Mouse (Mus musculus): ENCODE results near the gene Srl.
"Not testable (repeated sequence)": the region's sequence is repeated elsewhere in the genome, so short reads cannot be mapped to it uniquely, and the experiment has no call there.

Gene Srl

DNA sequence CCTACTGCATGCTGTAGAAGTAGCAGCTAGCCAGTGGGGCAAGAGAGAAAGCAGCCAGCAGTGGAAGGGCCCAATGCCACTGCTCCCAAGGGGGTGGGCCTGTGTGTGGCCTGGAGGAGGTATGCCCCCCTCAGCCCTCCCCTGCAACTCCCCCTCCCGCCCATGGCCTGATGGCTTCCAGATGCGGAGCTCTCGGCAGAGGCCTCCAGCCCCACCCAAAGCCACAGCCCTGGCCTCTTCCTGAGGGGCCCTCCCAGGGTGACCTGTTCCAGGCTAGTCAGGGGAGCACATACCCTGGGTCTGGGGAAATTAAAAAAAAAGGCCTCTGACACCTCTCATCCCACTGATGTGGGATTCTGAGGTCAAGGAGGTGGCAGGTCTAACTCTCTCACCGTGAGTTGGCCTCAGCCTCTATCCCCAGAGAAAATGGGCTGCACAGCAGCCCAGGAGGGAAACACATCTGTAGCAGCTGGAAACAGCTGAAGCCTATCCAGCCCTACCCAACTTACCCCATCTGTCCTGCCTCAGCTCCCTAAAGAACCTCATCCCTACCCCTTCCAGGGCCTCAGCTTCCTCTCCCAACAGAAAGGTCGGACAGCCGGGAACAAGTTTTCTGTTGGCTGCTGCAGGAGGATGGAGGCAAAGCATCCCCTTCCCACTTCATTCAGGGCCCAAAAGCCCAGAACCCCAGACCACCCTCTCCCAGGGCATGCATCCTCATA lies 11.4 kb upstream of the Srl start:
- no peak for DNase-seq (ENCODE audit: low read depth, low spot score)

DNA sequence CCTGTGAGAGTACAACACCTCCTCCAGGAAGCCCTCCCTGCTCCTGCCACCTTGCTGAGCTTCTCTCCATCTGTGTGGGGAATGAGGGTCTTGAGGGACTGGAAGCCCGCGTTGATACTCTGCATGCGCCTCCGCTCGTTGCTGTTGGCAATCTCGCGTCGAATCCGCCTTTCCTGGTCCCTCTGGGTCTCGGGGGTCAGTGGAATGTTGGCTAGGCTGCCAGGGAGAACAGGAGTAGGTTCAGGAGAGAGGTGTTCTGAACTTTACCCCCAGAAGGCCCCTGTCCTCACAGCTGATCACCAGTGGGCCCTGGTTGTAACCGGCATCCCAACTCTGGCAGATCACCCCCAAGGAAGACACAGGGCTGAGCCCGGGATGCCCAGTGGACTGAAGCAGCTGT lies 10.3 kb upstream of the Srl start:
- no peak for DNase-seq (ENCODE audit: low read depth, low spot score)

DNA sequence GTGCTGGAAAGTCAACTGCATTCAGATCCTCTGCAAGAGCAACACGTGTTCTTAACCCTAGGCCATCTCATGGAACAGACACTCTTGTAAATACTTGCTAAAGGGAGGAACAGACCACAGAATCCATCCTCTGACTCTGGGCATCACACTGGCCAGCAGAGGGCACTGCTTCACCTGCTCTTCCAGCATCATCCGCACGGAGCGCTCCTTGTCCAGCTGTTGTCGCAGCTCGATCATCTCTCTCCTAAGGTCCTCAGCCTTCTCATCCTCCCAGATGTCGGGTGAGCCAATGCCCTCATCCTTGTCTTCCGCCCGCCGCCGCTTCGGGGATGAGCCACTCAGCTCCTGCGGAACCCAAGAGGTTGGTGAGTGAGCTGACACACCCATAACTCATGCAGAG lies 9.4 kb upstream of the Srl start:
- peak; percentile 80 for DNase-seq (ENCODE audit: low read depth, low spot score)

DNA sequence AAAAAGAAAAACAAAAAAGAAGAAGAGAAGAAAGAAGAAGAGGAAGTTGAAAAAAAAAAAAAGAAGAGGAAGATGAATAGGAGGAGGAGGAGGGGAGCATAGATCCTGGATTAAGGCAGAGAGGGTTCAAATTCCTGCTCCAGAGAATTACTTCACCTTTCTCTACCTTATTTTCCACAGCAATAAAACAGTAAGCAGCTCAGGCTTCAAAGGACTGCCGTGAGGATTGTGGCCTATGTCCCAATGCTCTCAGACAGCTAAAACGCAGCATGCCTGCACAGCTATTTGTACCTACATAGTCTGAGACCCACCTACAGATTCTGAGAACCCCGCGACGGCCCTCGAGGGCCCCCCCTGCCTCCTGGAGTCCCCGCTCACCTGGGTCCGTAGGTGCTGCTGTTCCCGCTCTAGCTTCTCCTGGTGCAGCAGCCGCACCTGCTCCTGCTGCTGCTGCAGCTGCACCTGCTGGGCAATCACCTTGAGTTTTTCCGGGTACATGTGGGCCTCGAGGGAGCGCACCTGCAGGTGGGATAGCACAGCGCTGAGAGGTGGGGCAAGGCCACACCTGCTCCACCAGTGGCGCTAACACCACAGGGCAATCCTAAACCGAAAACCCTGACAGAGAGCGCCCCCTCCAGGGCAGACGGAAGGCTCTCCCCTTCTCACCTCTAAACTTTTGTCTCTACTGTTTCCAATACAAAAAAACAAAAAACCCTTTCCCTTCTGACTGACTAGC lies 7.5 kb upstream of the Srl start:
- peak; percentile 26 for DNase-seq (ENCODE audit: low read depth, low spot score)

DNA sequence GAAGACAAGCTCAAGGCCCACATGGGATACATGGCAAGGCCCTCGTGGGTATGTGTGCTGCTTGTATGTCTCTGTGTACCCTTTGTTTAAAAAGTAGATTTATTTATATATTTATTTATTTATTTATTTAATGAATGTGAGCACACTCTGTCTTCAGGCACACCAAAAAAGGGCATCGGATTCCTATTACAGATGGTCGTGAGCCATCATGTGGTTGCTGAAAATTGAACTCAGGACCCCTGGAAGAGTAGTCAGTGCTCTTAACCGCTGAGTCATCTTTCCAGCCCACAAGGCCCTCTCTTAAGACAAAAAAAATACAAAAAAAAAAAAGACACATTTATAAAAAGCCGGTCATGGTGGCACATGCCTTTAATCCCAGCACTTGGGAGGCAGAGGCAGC lies 6.0 kb upstream of the Srl start:
- DNase-seq (ENCODE audit: low read depth, low spot score), result no peak

DNA sequence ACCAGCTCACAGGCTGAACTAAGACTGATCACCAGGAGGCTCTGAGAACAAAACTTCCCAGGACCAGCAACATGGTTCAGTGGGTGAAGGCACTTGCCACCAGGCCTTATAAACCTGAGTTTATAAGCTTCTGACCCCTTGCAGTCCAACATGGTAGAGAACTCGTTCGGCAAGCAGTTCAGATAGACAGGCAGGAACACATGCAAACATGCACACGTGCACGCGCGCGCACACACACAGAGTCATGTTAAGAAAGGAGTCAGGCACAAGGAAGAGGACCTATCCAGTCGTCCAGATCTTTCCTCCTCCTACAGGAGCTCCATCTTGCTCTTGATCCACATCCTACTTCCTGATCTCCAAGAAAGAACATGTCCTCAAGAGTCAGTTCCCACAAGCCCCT lies 5.2 kb upstream of the Srl start:
- DNase-seq (ENCODE audit: low read depth, low spot score), result no peak

DNA sequence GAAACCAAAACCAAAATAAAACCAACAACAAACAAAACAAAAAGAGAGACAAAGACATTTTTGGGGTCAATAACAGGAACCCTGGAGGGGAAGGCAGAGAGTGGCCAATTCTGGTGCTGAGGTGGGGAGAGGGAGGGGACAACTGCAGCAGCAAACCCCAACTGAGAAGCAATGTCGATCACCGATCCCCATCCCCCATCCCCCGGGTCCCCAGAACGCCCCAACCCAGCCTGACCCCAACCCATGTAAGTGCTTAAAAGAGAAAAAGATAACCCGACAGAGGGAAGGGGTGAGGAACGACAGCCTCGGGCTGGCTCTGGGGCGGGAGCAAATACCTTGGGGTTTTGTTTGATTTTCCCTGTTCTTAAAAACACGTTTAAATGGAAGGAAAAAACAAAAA lies 3.2 kb upstream of the Srl start:
- DNase-seq (ENCODE audit: low read depth, low spot score), result no peak

DNA sequence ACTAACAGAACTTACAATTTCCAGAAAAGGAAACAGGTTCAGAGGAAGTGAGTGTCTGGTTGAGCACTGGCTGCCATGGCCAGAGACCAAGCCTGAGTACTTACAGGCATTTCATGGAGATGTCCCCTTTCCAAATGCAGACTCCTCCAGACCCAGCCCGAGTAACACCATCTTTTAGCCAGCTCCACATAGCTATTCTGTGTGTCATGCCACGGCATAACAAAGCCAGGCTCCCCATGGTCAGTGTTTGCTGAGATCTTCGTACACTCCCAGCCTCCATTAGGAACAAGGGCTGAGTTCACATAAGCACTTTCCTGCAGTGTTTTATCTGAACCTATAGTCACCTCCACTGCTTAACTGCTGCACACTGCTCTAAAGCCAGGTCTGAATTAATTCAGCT lies 1.6 kb upstream of the Srl start:
- DNase-seq (ENCODE audit: low read depth, low spot score), result no peak

DNA sequence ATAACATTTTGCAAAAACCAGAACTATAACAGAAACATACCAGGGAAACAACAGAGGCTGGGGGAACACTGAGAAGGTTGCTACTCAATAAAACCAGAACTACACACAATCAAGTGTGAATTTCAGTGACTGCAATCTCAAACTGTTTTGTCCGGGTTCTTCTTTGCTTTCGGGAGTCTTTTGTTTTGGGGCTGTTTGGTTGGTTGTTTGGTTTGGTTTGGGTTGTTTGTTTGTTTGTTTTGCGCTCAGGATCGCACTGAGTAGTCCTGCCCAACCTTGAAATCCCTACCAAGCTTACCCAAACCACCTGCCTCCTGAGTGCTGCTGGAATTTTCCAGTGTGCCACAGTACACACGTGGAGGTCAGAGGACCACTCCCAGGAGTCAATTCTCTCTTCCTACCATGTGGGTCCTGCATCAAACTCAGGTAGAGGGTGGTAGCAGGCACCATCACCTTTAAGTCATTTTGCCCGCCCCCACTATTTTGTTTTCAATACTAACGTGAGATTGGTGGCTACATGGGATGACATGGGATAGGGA lies 689 bp upstream of the Srl start:
- DNase-seq (ENCODE audit: low read depth, low spot score), result no peak

DNA sequence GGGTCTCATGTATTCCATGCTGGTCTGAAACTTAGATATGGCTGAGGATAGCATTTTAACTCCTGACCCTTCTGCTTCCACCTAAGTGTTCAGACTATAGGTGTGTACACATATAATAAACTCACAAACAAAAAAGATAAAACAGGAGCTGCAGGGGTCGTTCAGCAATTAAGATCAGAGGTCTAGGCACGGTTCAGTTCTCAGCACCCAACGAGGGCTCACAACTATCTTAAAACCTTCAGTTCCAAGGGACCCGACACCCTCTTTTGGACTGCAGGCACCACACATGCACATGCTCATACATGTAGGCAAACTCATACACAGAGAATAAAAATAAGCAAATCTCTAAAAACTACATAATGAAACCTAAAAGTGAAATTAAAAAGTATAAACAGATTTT lies 583 bp downstream of the Srl start:
- no peak for DNase-seq (ENCODE audit: low read depth, low spot score)

DNA sequence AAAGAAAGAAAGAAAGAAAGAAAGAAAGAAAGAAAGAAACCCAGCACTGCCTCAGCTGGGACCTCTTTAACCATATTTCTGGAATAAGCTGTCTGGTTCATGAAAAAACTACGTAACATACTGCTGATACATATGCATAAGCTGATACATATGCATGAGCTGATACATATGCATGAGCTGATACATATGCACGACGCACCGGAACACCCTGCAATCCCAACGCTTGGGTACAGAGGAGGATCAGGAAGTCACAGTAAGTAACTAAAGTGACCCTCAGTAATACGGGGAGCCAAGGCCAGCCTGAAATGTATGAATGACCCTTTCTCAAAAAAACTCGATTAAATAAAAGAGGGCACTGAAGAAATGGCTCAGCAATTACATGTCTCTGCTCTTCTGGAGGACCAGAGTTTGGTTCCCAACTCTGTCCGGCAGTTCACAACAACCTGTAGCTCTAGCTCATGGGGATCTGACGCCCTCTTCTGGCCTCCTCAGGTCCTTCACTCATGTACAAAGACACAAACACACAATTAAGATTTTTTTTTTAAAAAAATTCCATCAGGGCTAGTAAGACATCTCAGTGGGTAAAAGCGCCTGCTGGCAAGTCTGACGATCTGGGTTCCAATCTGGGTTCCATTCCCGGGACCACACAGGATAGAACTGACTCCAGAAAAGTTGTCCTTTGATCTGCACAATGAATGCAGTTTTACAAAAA lies 1.4 kb downstream of the Srl start:
- peak; percentile 19 for DNase-seq (ENCODE audit: low read depth, low spot score)

DNA sequence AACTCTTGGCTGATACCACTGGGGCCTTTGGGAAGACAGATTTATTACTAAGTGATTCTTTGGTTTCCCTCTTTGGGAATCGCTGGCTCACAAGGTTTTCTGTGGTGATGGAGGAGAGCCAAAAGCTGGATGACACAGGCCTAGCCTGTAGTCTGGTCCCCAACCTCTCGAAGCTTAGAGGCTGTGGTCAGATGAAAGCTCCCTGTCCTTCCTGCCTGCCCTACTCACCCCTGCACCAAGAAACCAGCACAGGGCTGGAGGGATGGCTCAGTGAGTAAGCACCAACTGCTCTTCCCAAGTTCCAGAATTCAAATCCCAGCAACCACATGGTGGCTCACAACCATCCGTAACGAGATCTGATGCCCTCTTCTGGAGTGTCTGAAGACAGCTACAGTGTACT lies 2.1 kb downstream of the Srl start:
- no peak for DNase-seq (ENCODE audit: low read depth, low spot score)

DNA sequence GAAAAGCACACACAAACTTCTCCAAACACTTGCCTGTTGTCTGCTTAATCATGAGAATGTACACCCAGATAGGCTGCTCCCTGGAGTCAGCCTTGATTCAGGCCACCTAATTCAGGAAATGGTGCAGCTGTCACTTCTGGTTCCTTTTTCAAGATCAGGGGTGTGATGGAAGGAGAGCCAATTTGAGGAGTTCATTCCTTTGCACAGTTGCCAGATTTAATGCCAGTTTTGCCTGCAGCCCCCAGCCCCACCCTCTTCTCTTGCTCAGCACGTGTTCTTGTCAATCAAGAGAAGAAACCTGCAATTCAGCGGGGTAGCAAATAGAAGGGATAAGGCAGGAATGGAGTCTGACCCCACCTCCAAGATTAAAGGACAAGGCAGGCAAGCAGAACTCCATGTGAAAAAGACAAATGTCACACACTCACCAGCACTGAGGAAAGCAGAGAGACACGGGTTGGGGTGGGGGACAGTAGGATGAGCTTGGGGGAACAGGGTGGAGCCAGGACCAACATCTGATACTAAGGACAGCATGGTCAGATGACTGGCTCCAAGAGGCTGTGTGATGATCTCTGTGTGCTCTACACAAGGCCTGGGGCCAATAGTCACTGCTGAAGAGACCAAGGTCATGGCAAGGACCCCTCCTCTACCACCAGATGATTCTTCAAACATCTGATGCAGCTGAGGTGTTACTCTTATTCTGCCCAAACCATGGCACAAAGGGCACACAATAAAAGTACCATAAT lies 3.8 kb downstream of the Srl start:
- no peak for DNase-seq (ENCODE audit: low read depth, low spot score)

DNA sequence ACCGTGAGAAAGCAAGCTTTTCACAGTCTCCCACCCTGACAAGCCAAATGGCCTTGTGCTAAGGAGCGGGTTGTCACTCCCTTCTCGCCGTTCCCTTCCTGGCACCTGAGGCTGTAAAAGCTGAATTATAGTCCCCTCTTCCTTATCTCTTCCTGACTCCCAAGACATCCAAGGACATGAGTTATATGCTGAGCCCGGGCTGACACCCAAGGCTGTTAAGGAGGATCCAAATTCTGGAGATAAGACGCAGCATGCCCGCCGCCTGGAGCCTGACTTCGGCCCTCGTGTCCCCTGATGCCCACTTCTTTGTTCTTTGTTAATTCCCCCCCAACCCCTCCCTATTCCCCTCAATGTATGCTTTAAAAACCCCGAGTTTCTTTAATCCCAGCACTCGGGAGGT lies 14.2 kb downstream of the Srl start:
- not testable (repeated sequence) for DNase-seq (ENCODE audit: low read depth, low spot score)

DNA sequence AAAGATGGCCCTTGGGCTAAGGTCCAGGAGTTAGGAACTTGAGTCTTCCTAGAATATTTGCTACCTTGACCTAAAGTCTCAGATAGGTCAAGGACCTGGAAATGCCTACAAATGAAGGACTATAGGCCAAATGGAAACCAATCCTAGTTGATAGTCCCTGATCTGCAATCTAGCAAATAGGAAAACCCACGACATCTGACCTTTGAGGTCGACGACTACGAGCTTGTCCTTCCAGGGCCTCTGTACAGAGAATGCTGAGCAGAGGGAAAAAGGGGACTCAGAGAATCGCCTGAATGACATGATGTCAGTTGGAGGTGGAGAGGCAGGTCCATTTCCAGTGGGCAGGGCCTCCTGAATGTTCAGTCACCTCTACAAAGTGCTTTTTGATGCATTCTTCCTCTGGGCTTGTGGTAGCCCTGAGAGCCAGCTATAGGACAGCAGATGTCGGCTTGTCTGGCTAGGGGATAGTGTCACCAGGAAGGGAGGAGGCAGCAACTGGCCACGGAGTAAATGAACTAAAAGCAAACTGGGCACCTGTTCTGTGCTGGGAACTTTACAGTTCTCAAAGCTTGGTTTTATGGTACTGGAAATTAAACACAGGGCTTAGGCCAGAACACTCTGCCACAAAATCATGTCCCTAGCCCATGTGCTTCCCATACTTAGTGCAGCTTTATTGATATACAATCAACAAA lies 18.2 kb downstream of the Srl start:
- no peak for DNase-seq (ENCODE audit: low read depth, low spot score)

DNA sequence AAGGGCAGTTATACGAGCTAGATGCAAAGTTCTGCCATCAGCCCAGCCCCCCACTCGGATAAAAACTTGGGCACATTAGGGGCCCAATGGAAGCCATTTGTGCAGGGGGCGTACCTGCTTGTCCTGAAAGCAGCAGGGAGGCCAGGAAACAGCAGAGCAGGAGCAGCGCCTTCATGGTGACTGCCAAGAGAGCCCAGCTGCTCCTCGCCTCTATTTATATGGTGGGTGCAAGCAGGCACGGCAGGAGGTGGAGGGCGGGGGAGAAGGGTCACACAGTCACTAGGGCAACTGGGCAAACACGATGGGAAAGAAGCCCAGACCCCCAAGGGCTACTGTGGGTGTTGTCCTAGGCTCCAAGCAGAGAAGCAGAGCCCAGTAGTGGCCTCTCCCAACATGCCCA lies 18.7 kb downstream of the Srl start:
- no peak for DNase-seq (ENCODE audit: low read depth, low spot score)

DNA sequence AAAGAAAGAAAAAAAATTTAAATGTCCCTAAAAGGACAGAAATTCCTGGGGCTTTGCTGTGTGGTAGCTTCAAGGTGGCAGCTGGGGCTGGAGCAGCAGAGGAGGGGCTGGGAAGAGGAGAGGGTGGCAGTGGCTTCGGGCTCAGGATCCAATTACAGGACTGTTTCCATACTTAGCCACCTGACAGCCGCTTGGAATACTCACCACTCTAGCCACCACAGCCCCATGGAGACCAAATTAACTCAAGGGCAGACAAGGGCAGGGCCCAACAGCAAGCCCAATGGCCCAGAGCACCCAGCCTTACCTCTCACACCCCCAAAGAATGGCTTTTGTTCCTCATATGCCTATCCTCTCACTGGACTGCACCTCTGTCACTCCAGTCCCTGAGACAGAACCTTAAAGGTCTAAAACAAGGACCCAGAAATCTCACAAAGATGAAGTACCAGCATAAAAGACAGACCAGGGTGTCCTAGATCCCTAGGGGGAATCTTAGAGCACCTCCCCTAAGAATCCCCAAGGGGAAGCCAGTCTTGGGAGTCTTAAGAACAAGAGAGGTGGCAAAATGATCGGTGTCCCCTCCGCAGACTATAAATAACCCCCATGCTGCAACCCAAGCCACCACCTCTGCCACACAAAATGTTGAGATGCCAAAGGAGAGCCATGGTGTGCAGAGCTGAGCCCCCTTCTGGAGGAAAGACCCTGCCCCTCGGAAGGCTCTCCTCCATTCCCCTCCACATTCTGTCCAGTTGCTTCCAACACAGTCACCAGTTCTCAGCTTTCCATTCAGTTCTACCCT lies 19.7 kb downstream of the Srl start:
- DNase-seq (ENCODE audit: low read depth, low spot score), result no peak

DNA sequence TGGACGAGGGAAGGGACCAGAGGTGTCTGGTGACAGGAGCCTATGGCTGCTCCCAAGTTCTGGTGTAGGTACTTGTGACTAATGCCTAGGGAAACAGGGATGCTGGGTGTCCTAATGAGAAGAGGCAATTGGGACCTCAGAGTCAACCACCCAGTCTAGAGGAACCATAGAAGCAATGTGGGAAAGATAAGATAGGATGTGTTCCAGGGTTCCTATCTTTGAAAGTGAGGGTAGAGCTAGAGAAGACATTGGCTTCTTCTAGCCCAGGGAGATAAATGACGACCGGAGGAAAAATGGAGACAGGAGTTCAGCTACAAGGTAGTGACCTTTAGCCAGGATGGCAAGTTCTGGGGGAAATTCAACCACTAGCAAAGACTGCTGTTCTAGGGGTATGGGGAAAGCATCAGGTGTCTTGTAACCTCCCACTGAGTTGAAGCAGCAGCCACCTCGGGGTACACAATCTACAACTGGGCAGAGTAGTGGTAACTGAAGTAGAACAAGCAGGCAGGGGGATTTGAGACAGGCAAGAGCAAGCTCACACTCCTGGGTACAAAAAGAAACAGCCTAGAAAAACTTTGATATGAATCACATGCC lies 20.4 kb downstream of the Srl start:
- DNase-seq (ENCODE audit: low read depth, low spot score), result no peak

DNA sequence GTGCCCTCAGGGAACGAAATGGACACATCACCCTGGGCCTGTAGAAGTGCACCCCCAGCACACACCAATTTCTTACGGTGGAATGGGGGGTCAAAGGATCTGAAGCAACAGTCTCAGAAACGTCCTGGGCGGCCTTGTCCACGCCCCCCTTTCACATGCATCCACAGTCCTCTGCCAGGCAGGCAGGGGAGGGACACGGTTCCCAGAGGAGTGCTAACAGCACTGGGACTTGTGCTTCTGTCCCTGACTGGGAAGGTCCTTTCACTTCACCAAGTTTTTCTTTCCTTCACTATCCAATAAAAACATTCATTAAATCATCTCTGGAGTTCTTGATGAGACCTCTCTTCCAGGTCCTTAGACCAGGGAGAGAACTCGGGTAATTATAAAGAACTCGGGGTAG lies 20.9 kb downstream of the Srl start:
- DNase-seq (ENCODE audit: low read depth, low spot score), result no peak

DNA sequence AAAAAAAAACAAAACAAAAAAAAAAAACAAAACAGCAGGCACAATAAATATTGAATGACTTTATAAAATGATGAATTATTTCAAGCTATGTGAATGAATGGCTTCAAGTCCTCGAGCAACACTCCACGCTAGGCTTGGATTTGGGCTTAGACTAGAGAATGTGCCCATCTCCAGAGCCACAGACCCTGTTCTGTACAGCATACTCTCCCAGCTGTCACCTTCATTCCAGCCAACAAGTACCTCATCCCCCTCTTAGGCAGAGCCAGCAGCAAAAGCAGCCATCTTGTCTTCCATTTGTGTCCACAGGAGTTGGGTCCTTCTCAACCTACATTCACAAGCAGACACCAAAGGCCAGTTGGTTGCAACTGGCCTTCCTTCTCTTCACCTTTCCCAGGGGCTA lies 21.8 kb downstream of the Srl start:
- DNase-seq (ENCODE audit: low read depth, low spot score), result no peak

All from CD4-positive, CD25-positive, alpha-beta regulatory T cell, adult 2 months (primary cell).